Mouse (Mus musculus) liver, embryonic 13.5 days (tissue): Measurements from ENCODE around the gene Hcar2. TPM values are rescaled to one million over a fixed set of nuclear protein-coding genes. Genes with fewer than 3 reads are reported as not detected.

ENCODE experiments used
- ATAC-seq: fragments of 200-750 bp; cut with Nextera tagmentation; 2 replicates; pipeline ENCODE4 v1.8.0; 2017; ENCODE audit warnings: low read depth, mild to moderate bottlenecking, moderate number of reproducible peaks, moderate library complexity
- DNase-seq: peaks from one replicate; pipeline ENCODE4 v3.0.0; 2022
- H3K27ac ChIP-seq: fragments of 300-500 bp; sonication (generic); 2 replicates; pipeline ENCODE4 v1.5.1; 2015; ENCODE audit warnings: moderate library complexity, mild to moderate bottlenecking, inconsistent platforms
- H3K27me3 ChIP-seq: fragments of 300-500 bp; sonication (generic); 2 replicates; pipeline ENCODE4 v1.6.1; 2015; ENCODE audit warnings: mild to moderate bottlenecking, inconsistent platforms
- H3K36me3 ChIP-seq: fragments of 300-500 bp; sonication (generic); 2 replicates; pipeline ENCODE4 v1.6.1; 2015; ENCODE audit warnings: mild to moderate bottlenecking, inconsistent platforms
- H3K4me1 ChIP-seq: fragments of 300-500 bp; sonication (generic); replicated peaks from 2 replicates; pipeline ENCODE4 v1.6.1; 2015; ENCODE audit warnings: inconsistent platforms
- H3K4me2 ChIP-seq: fragments of 300-500 bp; sonication (generic); 2 replicates; pipeline ENCODE4 v1.6.1; 2015; ENCODE audit warnings: inconsistent platforms, mild to moderate bottlenecking, moderate library complexity
- H3K4me3 ChIP-seq: fragments of 300-500 bp; sonication (generic); replicated peaks from 2 replicates; pipeline ENCODE4 v1.5.1; 2015; ENCODE audit warnings: mild to moderate bottlenecking, inconsistent platforms
- H3K9ac ChIP-seq: fragments of 300-500 bp; sonication (generic); 2 replicates; pipeline ENCODE4 v1.6.1; 2015; ENCODE audit warnings: mild to moderate bottlenecking, inconsistent platforms
- H3K9me3 ChIP-seq: fragments of 300-500 bp; sonication (generic); replicated peaks from 2 replicates; pipeline ENCODE4 v1.6.1; 2016; ENCODE audit warnings: inconsistent platforms
- WGBS: fragments of 180-500 bp; shearing (Covaris S2); methylation state at CpG from one replicate; pipeline ENCODE4 v1.1.7; 2015; ENCODE audit not compliant: insufficient replicate concordance; 5-methylcytosine and 5-hydroxymethylcytosine counted together
- polyA plus RNA-seq: library from polyadenylated mRNA; unstranded; fragments of >200 nt; fragmentation: Nextera tagmentation; extraction: Ambion mirVana; gene quantifications from 2 replicates; pipeline ENCODE4 v1.2.1, GENCODE M21; 2015

Hcar2 gene
- polyA plus RNA-seq, 1 experiment from 2014 or later = 0.16 TPM

- H3K4me1 ChIP-seq = peaks cover 12% of the 10 kb centered on the region; the same call in 1 of the 2 replicates
- H3K27me3 ChIP-seq = no peaks in the 10 kb centered on the region
- no peak overlapping the region for H3K4me2 ChIP-seq
- no peaks in the 10 kb centered on the region for H3K36me3 ChIP-seq
- DNase-seq (no peak), ATAC-seq (no peak)
- 59% methylated on average over 15 of the region's 15 CpGs for WGBS
- H3K9ac ChIP-seq = no peak overlapping the region
- no peaks in the 10 kb centered on the region for H3K9me3 ChIP-seq
- no peak overlapping the region for H3K4me3 ChIP-seq
- H3K27ac ChIP-seq = no peak overlapping the region
Measured at GRCm38 (mm10) chr5:123862374-123863350, 2.6 kb downstream of the Hcar2 start.

GRCm38 (mm10) chr5:123858798-123859197 lies 6.5 kb downstream of the Hcar2 start:
- no peak overlapping the region for H3K4me3 ChIP-seq
- H3K4me2 ChIP-seq = no peak overlapping the region
- H3K4me1 ChIP-seq = peaks cover 12% of the 10 kb centered on the region; the same call in 1 of the 2 replicates
- H3K27me3 ChIP-seq = no peaks in the 10 kb centered on the region
- no peak for ATAC-seq
- WGBS = 42% methylated on average over 11 of the region's 11 CpGs
- no peak for DNase-seq
- H3K36me3 ChIP-seq = no peaks in the 10 kb centered on the region
- no peaks in the 10 kb centered on the region; the same call in 1 of the 2 replicates for H3K9me3 ChIP-seq
- H3K9ac ChIP-seq = no peak overlapping the region
- H3K27ac ChIP-seq = no peak overlapping the region

- Histone ChIP-seq H3K9me3 (no peaks in the 10 kb centered on the region; the same call in 1 of the 2 replicates), H3K36me3 (no peaks in the 10 kb centered on the region), H3K9ac (no peak overlapping the region), H3K27me3 (no peaks in the 10 kb centered on the region), H3K4me3 (no peak overlapping the region), H3K4me2 (peak overlapping the region; percentile 17; the same call in 1 of the 2 replicates), H3K27ac (peak overlapping the region; percentile 39), H3K4me1 (peaks cover 12% of the 10 kb centered on the region; the same call in 1 of the 2 replicates)
- ATAC-seq = peak; percentile 73
- WGBS = 70% methylated on average over 9 of the region's 9 CpGs
- DNase-seq = no peak
Measured at GRCm38 (mm10) chr5:123854511-123854910, 10.8 kb downstream of the Hcar2 start.

GRCm38 (mm10) chr5:123853877-123854504 lies 11.3 kb downstream of the Hcar2 start:
- Histone ChIP-seq H3K9ac (no peak overlapping the region), H3K27ac (peak overlapping the region; percentile 39), H3K27me3 (no peaks in the 10 kb centered on the region), H3K4me2 (peak overlapping the region; percentile 17; the same call in 1 of the 2 replicates), H3K36me3 (no peaks in the 10 kb centered on the region), H3K9me3 (no peaks in the 10 kb centered on the region; the same call in 1 of the 2 replicates), H3K4me3 (no peak overlapping the region), H3K4me1 (peaks cover 12% of the 10 kb centered on the region; the same call in 1 of the 2 replicates)
- ATAC-seq = 0 out of 2 replicates have a peak, but pooled peaks have one; percentile 39
- 68% methylated on average over 11 of the region's 11 CpGs for WGBS
- no peak for DNase-seq

- Histone ChIP-seq H3K9ac (no peak overlapping the region), H3K27me3 (0 out of 2 replicates have a peak, but pooled peaks cover 4% of the 10 kb centered on the region), H3K36me3 (no peaks in the 10 kb centered on the region), H3K4me3 (no peak overlapping the region), H3K27ac (no peak overlapping the region), H3K4me2 (no peak overlapping the region), H3K9me3 (no peaks in the 10 kb centered on the region; the same call in 1 of the 2 replicates), H3K4me1 (0 out of 2 replicates have a peak, but pooled peaks cover 7% of the 10 kb centered on the region)
- no peak for ATAC-seq
- DNase-seq = no peak
- 4% methylated on average over 2 of the region's 2 CpGs for whole genome bisulfite sequencing
Measured at GRCm38 (mm10) chr5:123851398-123851797, 13.9 kb downstream of the Hcar2 start.

- H3K4me1 ChIP-seq = no peaks in the 10 kb centered on the region
- DNase-seq (no peak), ATAC-seq (no peak)
- H3K27ac ChIP-seq = no peak overlapping the region
- H3K4me2 ChIP-seq = no peak overlapping the region
- H3K36me3 ChIP-seq = no peaks in the 10 kb centered on the region
- no peaks in the 10 kb centered on the region for H3K9me3 ChIP-seq
- 0 out of 2 replicates have a peak, but pooled peaks cover 4% of the 10 kb centered on the region for H3K27me3 ChIP-seq
- 88% methylated on average over 14 of the region's 14 CpGs for WGBS
- H3K4me3 ChIP-seq = no peak overlapping the region
- no peak overlapping the region for H3K9ac ChIP-seq
Measured at GRCm38 (mm10) chr5:123844316-123844715, 21.0 kb downstream of the Hcar2 start.

- Histone ChIP-seq H3K9ac (no peak overlapping the region), H3K4me2 (no peak overlapping the region), H3K4me3 (no peak overlapping the region), H3K9me3 (no peaks in the 10 kb centered on the region), H3K4me1 (no peaks in the 10 kb centered on the region), H3K36me3 (no peaks in the 10 kb centered on the region), H3K27me3 (0 out of 2 replicates have a peak, but pooled peaks cover 4% of the 10 kb centered on the region), H3K27ac (no peak overlapping the region)
- ATAC-seq (no peak), DNase-seq (no peak)
- 66% methylated on average over 4 of the region's 4 CpGs for WGBS
Measured at GRCm38 (mm10) chr5:123843816-123844215, 21.5 kb downstream of the Hcar2 start.

GRCm38 (mm10) chr5:123842935-123843282 lies 22.4 kb downstream of the Hcar2 start:
- Histone ChIP-seq H3K9ac (no peak overlapping the region), H3K4me1 (no peaks in the 10 kb centered on the region), H3K27ac (no peak overlapping the region), H3K4me2 (no peak overlapping the region), H3K4me3 (no peak overlapping the region), H3K9me3 (no peaks in the 10 kb centered on the region), H3K36me3 (no peaks in the 10 kb centered on the region), H3K27me3 (0 out of 2 replicates have a peak, but pooled peaks cover 10% of the 10 kb centered on the region)
- no peak for ATAC-seq
- DNase-seq = no peak
- WGBS = 41% methylated on average over 3 of the region's 3 CpGs

- H3K9me3 ChIP-seq = no peaks in the 10 kb centered on the region
- no peak overlapping the region for H3K4me3 ChIP-seq
- H3K9ac ChIP-seq = no peak overlapping the region
- 57% methylated on average over 11 of the region's 11 CpGs for WGBS
- H3K36me3 ChIP-seq = no peaks in the 10 kb centered on the region
- no peak overlapping the region for H3K4me2 ChIP-seq
- 0 out of 2 replicates have a peak, but pooled peaks cover 7% of the 10 kb centered on the region for H3K27me3 ChIP-seq
- ATAC-seq (no peak), DNase-seq (no peak)
- H3K4me1 ChIP-seq = no peaks in the 10 kb centered on the region
- H3K27ac ChIP-seq = no peak overlapping the region
Measured at GRCm38 (mm10) chr5:123842221-123842934, 22.9 kb downstream of the Hcar2 start.

GRCm38 (mm10) chr5:123837371-123837770 lies 27.9 kb downstream of the Hcar2 start:
- Histone ChIP-seq H3K27me3 (0 out of 2 replicates have a peak, but pooled peaks cover 6% of the 10 kb centered on the region), H3K9ac (no peak overlapping the region), H3K4me1 (no peaks in the 10 kb centered on the region), H3K27ac (no peak overlapping the region), H3K4me2 (no peak overlapping the region), H3K36me3 (no peaks in the 10 kb centered on the region), H3K4me3 (no peak overlapping the region), H3K9me3 (no peaks in the 10 kb centered on the region)
- no peak for DNase-seq
- no peak for ATAC-seq
- WGBS = 48% methylated on average over 4 of the region's 4 CpGs

- WGBS = 61% methylated on average over 3 of the region's 3 CpGs
- H3K27me3 ChIP-seq = 0 out of 2 replicates have a peak, but pooled peaks cover 6% of the 10 kb centered on the region
- H3K36me3 ChIP-seq = no peaks in the 10 kb centered on the region
- no peak overlapping the region for H3K4me3 ChIP-seq
- no peak overlapping the region for H3K9ac ChIP-seq
- no peak overlapping the region for H3K27ac ChIP-seq
- no peak for DNase-seq
- no peaks in the 10 kb centered on the region for H3K4me1 ChIP-seq
- no peaks in the 10 kb centered on the region for H3K9me3 ChIP-seq
- no peak for ATAC-seq
- no peak overlapping the region for H3K4me2 ChIP-seq
Measured at GRCm38 (mm10) chr5:123834836-123835235, 30.5 kb downstream of the Hcar2 start.
